Mouse (Mus musculus) testis, adult 2 months (tissue): Measurements from ENCODE around the gene Gramd2.

Experiments used
- CTCF ChIP-seq: fragments of 200-500 bp; IDR thresholded peaks from 2 replicates; pipeline ENCODE4 v1.5.1; 2012; ENCODE audit warnings: low read depth, mild to moderate bottlenecking, inconsistent platforms, low read length, moderate library complexity; ENCODE audit not compliant: control insufficient read depth, insufficient read depth, insufficient replicate concordance
- POLR2A ChIP-seq: fragments of 200-500 bp; IDR thresholded peaks from 2 replicates; pipeline ENCODE4 v1.6.1; 2012; ENCODE audit warnings: low read depth, mild to moderate bottlenecking, inconsistent platforms, low read length, moderate library complexity; ENCODE audit not compliant: control insufficient read depth

GRCm38 (mm10) chr9:59666016-59666415 lies 13.9 kb upstream of the Gramd2 start:
- TF ChIP-seq CTCF: no peak
- TF ChIP-seq POLR2A: no peak
